Mouse (Mus musculus) adrenal gland, postnatal 4 days (tissue): ENCODE measurements around the gene Zfp385c. TPM values are rescaled to one million over a fixed set of nuclear protein-coding genes. Genes with fewer than 3 reads are reported as not detected.
"Not testable (repeated sequence)": the region's sequence is repeated elsewhere in the genome, so short reads cannot be mapped to it uniquely, and the experiment has no call there.

Experiments
- DNase-seq, 2 experiments: peaks; one replicate each; pipeline ENCODE4 v3.0.0; 2021 to 2022; ENCODE audit warnings: low spot score in 2 of 2, mixed read lengths in 2 of 2
- total RNA-seq, 2 experiments: library from RNA; stranded (reverse); gene quantifications; 2 replicates each; pipeline ENCODE4 v1.2.3; 2021

Zfp385c gene
- total RNA-seq, 2 experiments from 2014 or later, result 0.59 to 0.64 TPM

DNA sequence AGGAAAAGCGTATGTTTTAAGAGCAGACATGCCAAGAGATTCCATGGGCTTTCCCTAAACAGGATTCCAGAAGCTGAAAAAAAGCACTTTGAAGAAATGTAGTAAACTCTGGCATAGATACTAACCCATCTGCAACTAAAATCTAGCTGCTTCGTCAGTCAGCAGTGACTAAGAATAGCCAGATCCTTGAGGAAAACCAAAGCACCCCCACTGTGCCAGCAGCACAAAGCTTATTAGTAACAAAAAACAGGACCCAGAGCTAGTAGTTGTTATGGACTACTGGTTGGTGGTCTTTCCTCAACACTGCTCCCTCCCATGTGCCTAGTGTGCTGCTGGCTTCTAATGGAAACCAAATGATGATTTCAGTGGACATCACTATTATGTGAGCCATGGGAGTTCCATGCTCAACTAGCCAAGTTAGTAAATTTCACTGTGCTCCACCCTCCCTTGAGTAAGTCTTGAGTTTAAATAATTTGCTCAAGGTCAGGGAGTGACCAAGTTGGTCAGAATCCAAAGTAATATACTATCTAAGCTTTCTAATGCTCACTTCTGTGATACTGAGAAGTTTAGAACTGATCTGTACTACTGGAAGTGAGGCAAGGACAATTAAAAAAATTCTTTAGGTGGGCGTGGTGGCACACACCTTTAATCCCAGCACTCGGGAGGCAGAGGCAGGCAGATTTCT, 87.8 kb downstream of the Zfp385c start:
- no peak for DNase-seq

DNA sequence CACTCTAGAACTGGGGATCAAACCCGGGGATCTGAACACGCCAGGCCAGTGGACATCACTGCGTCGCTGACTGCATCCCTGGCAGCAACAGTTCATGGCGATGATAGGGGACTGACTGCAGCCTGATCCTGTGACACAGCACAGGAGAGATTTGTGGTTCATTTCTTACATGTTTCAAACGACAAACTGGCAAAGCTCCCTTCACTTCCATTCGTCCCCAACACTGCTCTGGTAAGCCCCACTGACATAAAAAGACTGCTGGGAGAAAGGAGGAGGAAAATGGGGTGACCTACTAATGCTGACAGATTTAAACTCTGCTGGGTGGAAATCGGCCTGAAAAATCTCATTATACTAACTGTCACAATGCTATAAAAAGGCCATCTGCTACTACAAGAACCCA, 88.4 kb downstream of the Zfp385c start:
- no peak for DNase-seq

DNA sequence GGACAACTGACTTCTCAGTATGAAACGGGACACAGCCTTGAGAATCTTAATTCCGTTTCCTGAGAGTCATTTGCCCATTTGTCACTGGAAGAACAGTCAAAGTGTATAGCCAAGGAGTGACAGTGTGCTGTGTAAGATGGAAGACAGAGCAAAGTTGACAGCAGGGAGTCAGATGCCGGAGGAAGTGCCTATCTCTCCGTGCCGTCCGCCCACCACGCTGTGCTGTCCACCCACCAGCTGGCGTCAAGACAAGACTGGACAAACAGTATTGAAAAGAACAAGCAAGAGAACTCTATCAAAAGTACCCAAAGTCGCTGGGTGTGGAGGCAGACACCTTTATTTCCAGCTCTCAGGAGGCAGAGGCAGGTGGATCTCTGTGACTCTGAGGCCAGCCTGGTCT, 89.1 kb downstream of the Zfp385c start:
- no peak for DNase-seq

DNA sequence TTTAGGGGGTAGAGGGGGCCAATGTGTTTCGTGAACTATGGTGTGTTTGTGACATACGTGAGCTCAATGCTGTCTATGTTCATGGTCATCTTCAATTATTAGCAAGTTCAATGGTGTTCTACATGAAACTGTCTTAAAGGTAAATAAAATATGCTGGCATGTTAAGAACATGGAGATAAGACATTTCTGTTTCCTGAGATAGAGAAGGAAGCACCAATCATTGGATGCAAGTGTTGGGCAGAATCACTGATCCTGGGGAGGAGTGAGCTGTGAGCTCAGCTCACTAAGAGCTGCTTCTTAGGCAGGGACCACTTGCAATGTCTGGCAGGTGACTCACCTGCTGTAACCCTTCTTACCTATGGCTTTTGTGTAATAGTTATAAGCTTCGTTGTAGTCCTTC, 90.9 kb downstream of the Zfp385c start:
- no peak for DNase-seq

DNA sequence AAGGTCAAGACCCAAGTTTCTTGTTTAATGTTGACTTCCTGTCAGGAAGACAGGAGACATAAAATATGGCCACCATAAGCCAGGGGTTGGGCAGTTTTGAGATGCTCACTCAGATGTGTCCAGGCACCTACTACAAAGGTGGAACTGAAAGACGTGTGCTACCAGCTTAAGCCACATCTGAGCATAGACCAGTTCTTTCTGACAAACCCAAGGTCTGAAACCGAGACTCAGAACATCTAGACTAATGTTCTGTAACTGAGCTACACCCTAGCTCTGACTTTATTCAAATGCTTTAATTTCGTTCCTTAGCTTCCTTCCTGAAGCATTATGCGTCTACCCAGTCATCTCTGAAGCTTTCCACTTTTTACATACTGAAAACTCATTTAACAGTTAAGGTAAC, 94.2 kb downstream of the Zfp385c start:
- no peak for DNase-seq

DNA sequence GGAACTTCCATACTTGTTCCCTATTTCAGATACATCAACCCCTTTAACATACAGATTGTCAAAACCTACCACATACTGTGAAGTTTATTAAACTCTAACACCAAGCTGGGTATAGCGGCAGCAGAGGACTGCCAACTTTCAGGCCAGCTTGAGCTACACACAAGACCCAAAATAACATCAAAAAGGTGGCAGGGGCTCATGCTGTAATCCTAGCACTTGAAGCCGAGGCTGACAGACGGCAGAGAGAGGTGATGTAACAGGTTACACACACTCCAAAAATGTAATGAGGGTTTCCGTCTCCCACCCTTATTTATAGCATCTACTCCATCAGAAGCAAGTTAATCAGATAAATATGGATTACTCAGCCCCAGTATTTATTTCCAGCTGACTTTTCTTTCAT, 96.7 kb downstream of the Zfp385c start:
- no peak for DNase-seq

DNA sequence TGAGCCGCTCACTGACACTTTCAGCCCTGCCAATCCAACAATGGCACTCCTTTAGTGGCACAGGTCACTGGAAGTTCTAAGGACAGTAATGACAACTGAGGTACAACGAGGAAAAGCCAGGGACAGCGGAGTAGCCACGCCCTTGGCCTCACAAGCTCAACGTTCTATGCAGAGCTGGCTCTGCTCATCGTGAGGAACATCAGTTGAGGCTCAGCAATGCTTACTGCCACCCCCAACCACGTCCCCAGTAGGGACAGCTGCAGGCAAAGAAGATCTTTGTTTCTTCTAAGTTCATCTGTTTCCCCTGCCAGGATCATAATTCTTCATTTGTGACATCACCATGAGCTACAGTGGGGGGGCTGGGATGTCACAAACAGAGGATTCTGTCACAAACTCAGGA, 97.6 kb downstream of the Zfp385c start:
- DNase-seq, result no peak

DNA sequence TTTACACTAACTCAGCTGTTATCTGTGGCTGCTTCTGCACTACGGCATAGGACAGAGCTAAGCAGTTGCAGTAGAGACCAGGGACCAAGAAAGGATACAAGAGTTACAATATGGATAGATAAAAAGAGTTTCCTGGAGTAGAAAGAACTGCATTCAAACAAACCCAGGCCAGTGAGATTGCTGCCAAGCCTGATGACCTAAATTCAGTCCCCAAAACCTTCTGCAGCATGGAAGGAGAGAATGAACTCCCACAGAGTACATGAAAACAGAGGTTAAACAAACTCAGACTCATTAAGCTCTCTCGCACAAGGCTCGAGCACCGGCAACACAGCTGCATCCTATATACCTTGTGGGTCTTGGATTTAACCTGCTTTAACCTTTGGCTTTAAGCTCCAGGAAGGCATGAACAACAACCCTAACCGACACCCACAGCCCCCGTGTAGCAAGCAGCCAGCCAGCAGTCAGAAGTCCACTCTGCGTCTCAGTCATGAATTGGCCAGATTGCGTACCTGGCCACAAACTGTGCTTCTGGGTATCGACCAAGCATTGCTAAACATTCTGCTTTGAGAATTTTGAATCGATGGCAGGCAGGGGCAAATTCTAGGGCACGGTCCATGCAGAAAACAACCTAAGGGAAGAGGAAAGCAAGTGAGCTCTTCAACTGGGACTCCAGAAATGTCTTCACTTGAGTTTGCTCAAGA, 99.8 kb downstream of the Zfp385c start:
- DNase-seq, result no peak

DNA sequence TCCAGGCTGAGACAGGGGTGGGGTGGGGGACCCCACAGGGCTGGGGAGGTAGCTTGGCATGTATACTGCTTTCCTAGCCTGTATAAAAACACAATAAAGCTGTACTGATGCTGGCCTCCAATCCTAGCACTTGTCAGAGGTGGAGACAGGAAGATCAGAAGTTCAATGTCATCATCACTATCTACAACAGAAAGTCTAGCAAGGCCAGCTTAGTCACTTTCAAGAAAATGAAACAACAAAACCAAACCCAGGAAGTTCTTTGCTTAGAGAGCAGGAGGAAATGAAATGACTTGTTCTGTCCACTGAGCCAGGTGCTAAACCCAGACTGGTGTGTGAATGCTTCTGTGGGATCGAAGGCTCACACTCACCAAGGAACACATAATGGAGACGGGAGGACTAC, 103.8 kb downstream of the Zfp385c start:
- DNase-seq, result no peak

DNA sequence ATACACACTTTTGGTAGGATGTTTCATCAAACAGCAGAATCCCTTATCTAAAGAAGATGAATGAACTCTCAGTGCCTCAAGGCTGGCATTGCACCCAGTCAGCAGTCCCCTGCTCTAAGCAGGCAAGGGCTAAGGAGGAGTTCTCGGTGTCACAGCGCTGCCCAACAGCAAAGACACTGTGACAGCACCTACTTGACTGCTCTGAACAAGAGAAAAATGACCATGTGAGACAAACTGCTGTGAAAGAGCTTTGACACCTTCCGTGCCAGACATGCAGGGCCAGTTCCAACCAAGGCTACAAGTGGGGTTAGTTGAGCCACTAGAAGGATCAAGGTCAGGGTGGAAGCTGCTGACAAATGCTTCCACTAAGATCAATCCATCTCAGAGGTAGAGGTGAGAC, 107.1 kb downstream of the Zfp385c start:
- DNase-seq, result no peak

DNA sequence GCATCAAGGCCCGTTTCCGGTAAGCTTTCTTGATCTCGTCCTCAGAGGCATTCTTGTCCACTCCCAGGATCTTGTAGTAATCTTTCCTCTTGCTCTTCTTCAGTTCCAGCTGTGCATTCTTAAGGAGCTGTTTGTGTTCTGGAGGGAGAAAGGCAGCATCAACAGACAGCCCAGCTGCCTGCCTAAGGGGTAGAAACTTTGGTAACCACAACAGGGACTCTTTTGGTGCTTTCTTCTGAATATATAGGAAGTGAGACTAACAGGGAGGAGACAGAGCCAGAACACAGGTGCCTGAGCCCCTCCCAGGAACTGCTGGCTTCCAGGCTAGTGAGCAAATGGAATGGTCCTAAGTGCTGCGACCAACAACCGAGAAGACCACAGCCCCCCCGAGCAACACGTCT, 107.7 kb downstream of the Zfp385c start:
- no peak for DNase-seq

DNA sequence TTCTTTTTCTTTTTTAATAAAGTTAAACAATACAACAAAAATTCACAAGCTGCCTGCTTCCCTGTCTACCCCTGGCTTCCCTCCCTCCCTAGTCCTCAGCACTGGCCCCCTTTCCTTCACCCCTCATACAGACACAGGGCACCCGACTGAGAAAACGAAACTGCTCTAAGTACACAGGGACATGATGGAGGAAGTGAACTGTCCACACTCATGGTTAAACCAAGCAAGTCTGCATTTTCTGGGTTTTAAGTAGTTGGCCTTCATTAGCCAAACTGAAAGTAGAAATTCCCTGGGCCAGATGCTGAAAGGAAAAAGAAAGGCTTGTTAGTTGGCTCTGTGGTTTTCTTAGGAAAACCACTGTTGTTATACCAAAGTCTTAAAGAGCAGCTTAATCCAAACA, 109.4 kb downstream of the Zfp385c start:
- DNase-seq, result no peak

DNA sequence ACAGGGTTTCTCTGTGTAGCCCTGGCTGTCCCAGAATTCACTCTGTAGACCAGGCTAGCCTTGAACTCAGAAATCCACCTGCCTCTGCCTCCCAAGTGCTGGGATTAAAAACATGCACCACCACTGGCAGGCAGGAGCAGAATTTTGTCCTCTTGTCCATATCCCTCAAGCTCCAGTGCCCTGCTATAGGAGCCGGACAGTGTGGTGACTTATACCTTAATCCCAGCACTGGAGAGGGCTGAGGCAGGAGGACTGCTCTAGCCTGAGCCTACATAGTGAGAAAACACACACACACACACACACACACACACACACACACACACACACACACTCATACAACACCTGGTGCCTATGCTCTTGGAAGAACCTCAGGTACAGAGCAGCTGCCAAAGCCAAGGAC, 109.8 kb downstream of the Zfp385c start:
- not testable (repeated sequence) for DNase-seq

DNA sequence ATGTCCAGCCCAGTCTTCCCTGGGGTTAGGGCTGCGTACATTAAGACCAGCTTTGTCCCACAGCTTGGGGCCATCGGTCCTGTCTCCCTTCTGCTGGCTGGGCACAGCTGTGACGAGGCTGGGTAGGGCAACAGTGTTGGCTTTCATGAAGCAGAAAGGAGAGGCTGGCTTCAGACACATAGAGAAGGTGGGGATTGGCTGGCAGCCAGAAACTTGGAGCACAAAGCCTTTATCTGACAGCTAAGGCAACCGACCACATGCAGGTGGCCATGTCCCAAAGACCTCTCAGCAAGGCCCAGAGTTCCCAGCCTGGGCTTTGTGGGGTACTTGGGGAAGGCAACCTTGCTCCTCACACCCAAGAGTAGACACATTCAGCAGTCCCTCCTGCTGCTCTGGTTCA, 110.5 kb downstream of the Zfp385c start:
- DNase-seq, result no peak

DNA sequence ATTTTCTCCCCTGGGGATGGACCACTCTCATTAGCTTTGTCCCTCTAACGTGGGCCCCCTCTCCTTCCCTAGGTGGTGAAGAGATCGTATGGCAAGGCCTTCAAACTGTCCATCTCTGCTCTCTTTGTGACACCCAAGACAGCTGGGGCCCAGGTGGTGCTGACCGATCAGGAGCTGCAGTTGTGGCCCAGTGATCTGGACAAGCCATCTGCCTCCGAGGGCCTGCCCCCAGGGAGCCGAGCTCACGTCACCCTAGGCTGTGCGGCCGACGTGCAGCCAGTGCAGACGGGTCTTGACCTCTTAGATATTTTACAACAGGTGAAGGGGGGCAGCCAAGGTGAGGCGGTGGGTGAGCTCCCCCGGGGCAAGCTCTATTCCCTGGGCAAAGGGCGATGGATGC, 112.0 kb downstream of the Zfp385c start:
- DNase-seq, result no peak

DNA sequence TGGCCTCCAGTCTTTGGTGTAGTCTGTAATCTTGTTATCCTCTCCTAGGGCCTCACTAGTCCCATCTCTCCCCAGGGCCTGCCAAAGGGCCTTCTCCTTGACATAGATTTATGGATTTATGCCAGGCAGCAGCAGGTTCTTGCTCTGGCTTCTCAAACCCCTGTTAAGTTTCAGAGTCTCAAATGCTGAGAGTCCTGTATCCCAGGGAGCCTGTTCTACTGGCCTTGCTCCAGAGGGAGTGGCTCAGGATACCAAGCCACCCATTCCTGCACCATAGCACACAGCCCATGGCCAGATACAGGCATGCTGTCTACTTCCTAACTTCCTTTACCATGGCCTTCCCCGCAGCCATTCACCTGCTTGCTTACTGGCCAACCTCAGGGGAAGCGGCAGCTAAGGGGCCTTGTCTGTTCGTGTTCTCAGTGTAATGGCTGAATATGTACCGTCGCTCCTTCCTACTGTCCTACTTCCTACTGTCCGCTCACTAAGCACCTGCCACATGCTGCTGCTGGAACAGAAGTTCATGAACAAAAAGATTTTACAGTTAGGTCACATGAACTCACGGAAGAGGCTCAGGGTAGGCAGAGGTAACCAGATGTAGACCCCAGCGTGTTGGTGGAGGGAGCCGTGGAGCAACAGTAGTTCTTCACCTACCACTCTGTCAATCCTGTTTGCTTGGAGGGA, 113.0 kb downstream of the Zfp385c start:
- no peak for DNase-seq

DNA sequence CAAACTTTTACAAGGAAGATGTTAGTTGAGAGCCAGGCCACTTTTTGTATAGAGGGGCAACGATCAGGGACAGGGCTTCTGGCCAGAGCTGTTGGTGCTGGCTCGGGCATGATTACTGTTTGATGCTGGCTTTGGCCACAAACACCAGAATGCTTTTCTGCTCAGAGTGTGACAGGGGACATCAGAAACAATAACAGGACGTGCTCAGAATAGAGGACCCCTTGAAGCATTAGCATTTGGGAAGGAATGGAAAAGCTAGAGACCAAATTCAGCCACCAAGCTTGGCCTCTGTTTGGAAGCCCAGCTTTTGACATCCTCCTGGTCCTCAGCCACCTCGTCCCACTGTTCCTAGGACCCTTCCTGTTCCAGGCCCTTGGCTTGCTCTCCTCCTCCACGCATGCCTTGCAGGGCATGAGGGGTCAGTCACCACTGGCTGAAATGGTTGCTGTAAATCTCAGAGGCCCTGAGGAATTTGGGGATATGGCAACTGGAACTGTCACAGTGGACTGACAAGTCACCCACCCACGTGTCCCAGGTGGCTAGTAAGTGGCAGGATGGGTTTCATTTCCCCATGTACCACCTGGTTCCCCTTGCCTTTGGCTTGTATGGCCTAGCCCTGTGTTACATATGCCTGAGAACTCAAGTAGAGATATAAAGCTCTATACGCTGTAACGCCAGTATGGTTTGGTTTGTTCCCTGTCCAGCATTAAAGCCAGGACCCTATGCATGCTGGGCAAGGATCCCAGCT, 114.2 kb downstream of the Zfp385c start:
- DNase-seq, result no peak

Other genes starting within 250 kb of the Zfp385c start
- 10 to 100 TPM; 48.8 to 50.0 TPM for gene Klhl11, start 219.7 kb downstream of the Zfp385c start, total RNA-seq
- gene Acly, start 164.5 kb downstream of the Zfp385c start, total RNA-seq, result 100 to 1,000 TPM; 420 to 464 TPM
- gene Ttc25, start 146.8 kb downstream of the Zfp385c start, total RNA-seq, result 1 to 10 TPM; 2.2 TPM
- 10 to 100 TPM; 49.5 to 51.3 TPM for gene Cnp, start 117.6 kb downstream of the Zfp385c start, total RNA-seq
- 10 to 100 TPM; 49.5 to 50.0 TPM for gene Nkiras2, start 73.2 kb downstream of the Zfp385c start, total RNA-seq
- 100 to 1,000 TPM; 296 to 306 TPM for gene Dnajc7, start 72.3 kb downstream of the Zfp385c start, total RNA-seq
- 10 to 100 TPM; 12.6 to 14.2 TPM for gene Dhx58, start 11.8 kb upstream of the Zfp385c start, total RNA-seq
- gene Kat2a, start 20.0 kb upstream of the Zfp385c start, total RNA-seq, result 10 to 100 TPM; 54.4 to 56.9 TPM
- 1 to 10 TPM in 1 of 2 experiments, under 1 TPM in 1; 0.51 to 1.0 TPM for gene Hspb9, start 21.4 kb upstream of the Zfp385c start, total RNA-seq
- gene Rab5c, start 45.8 kb upstream of the Zfp385c start, total RNA-seq, result 100 to 1,000 TPM; 171 to 182 TPM
- gene Kcnh4, start 67.5 kb upstream of the Zfp385c start, total RNA-seq, result under 1 TPM; 0.39 to 0.40 TPM
- not detected for gene Hcrt, start 70.5 kb upstream of the Zfp385c start, total RNA-seq
- 10 to 100 TPM; 15.4 to 15.5 TPM for gene Ghdc, start 78.5 kb upstream of the Zfp385c start, total RNA-seq
- gene Stat5b, start 158.3 kb upstream of the Zfp385c start, total RNA-seq, result 10 to 100 TPM; 68.2 to 68.7 TPM
- gene Stat5a, start 166.9 kb upstream of the Zfp385c start, total RNA-seq, result 10 to 100 TPM; 34.1 to 42.1 TPM
- 10 to 100 TPM; 72.8 to 74.9 TPM for gene Stat3, start 247.1 kb upstream of the Zfp385c start, total RNA-seq